Mouse (Mus musculus) myocyte (in vitro differentiated cells): ENCODE data around the gene Scpep1.

Experiments used
- MAX ChIP-seq: IDR thresholded peaks from one replicate; pipeline ENCODE4 v1.6.1; 2011; ENCODE audit warnings: low read depth, mild to moderate bottlenecking, control low read depth
- MYOD1 ChIP-seq, 3 experiments: IDR thresholded peaks; one replicate each; pipeline ENCODE4 v1.6.1; 2011; ENCODE audit warnings: control low read depth in 2 of 3, low read depth in 2 of 3, mild to moderate bottlenecking in 2 of 3, moderate library complexity in 1 of 3; ENCODE audit not compliant: insufficient read length in 2 of 3, control insufficient read depth in 1 of 3
- POLR2A ChIP-seq: IDR thresholded peaks from one replicate; pipeline ENCODE4 v1.6.1; 2011; ENCODE audit warnings: low read depth, mild to moderate bottlenecking, control low read depth, moderate library complexity; ENCODE audit not compliant: insufficient read length
- POLR2AphosphoS2 ChIP-seq: IDR thresholded peaks from one replicate; pipeline ENCODE4 v1.6.1; 2011; ENCODE audit warnings: low read depth, control low read depth; ENCODE audit not compliant: insufficient read length
- REST ChIP-seq: IDR thresholded peaks from one replicate; pipeline ENCODE4 v1.6.1; 2011; ENCODE audit warnings: mild to moderate bottlenecking, control low read depth, moderate library complexity; ENCODE audit not compliant: insufficient read depth, insufficient read length
- SRF ChIP-seq: IDR thresholded peaks from one replicate; pipeline ENCODE4 v1.6.1; 2011; ENCODE audit warnings: low read depth; ENCODE audit not compliant: control insufficient read depth, insufficient read length
- USF1 ChIP-seq: IDR thresholded peaks from one replicate; pipeline ENCODE4 v1.6.1; 2011; ENCODE audit warnings: low read depth, mild to moderate bottlenecking, control low read depth, moderate library complexity

DNA sequence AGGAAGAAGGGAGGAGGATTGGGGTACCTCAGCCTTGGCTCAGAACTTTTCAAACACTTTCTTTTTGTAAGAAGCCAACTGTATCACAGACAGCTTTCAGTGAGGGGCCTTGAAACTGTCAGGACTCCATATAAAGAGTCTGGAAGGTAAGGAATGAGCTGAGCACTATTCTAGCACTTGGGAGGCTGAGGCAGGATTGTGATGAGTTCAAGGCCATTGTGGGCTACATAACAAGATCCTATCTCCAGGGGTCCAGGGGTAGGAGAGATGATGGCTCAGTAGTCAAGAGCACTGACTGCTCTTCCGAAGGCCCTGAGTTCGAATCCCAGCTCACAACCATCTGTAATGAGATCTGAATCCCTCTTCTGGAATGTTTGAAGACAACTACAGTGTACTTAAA, 3.7 kb downstream of the Scpep1 start:
- TF ChIP-seq MAX (no peak), POLR2A (no peak), REST (no peak), USF1 (no peak), POLR2AphosphoS2 (no peak), SRF (no peak), MYOD1 (IDR thresholded peaks at IDR 0.05; ENCODE audit: control insufficient read depth in 1 of 3, insufficient read length in 2 of 3, low read depth in 2 of 3) (no peak)
